Mouse (Mus musculus): ENCODE data around the gene Pak7. TPM values are rescaled to one million over a fixed set of nuclear protein-coding genes. Genes with fewer than 3 reads are reported as not detected.
A peak's percentile ranks its signal among the peaks of the same experiment; 100 is the strongest.
"Not testable (repeated sequence)": the region's sequence is repeated elsewhere in the genome, so short reads cannot be mapped to it uniquely, and the experiment has no call there.

The Pak7 gene
- polyA plus RNA-seq, 1 experiment from 2014 or later = 32.8 TPM

GRCm38 (mm10) chr2:136325646-136326045 lies 62.1 kb downstream of the Pak7 start:
- no peak overlapping the region for H3K9ac ChIP-seq (replicated peaks)
- ATAC-seq (replicated peaks) = no peak
- H3K27me3 ChIP-seq = no peaks in the 10 kb centered on the region
- H3K4me3 ChIP-seq = no peak overlapping the region
- H3K4me2 ChIP-seq (replicated peaks) = no peak overlapping the region
- 84% methylated on average over 4 of the region's 4 CpGs for WGBS
- no peaks in the 10 kb centered on the region for H3K9me3 ChIP-seq
- H3K36me3 ChIP-seq = no peaks in the 10 kb centered on the region
- no peak overlapping the region for H3K27ac ChIP-seq (replicated peaks)
- H3K4me1 ChIP-seq = no peaks in the 10 kb centered on the region

DNA sequence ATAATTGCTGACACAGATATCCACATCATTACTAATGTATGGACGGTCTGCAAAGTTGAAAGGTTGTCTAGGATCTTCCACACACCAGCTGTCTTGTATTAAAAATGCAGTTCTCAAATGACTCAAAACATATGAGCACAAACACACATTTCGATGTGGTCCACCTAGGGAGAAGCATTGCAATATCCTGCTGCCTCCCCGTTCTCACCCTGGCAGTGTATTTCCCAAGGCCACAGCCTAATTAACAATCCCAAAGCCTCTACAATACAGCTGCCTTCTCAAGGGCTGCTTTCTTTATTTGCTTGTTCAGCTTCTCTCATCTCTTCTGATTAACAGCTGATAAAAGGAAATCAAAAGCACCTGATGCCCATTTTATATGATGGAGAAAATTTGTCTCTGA lies 78.5 kb downstream of the Pak7 start:
- no peak overlapping the region; the same call in 1 of the 2 replicates for H3K27ac ChIP-seq (replicated peaks)
- WGBS = 59% methylated on average over 3 of the region's 3 CpGs

DNA sequence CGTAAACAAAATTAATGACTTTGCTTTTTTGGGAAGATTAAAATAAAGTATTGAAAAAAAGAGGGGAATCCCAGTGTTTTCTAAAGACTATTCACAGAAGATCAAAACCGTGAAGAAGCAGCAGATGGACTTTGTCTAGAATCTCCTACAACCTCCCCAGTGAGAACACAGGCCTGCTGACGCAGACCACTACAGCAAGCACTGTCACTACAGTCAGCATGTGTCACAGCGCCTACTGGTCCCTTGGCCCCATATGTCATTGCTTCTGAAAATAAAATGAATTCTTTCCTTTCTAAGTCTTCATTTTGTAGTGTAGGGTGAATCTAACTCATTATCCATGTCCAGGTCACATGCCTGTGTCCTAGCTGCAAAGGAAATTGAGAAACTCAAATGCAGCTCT lies 79.0 kb downstream of the Pak7 start:
- Histone ChIP-seq H3K4me1 (no peaks in the 10 kb centered on the region), H3K27ac (replicated peaks) (no peak overlapping the region), H3K4me2 (replicated peaks) (no peak overlapping the region), H3K36me3 (no peaks in the 10 kb centered on the region), H3K9ac (replicated peaks) (no peak overlapping the region), H3K9me3 (no peaks in the 10 kb centered on the region), H3K27me3 (no peaks in the 10 kb centered on the region), H3K4me3 (no peak overlapping the region)
- no peak for ATAC-seq (replicated peaks)
- 79% methylated on average over 4 of the region's 4 CpGs for WGBS

More for the DNA sequence above, 78.5 kb downstream of the Pak7 start:
- Histone ChIP-seq H3K4me1 (no peaks in the 10 kb centered on the region), H3K9me3 (no peaks in the 10 kb centered on the region), H3K4me3 (no peak overlapping the region), H3K27me3 (no peaks in the 10 kb centered on the region), H3K36me3 (no peaks in the 10 kb centered on the region), H3K4me2 (replicated peaks) (no peak overlapping the region), H3K9ac (replicated peaks) (no peak overlapping the region)
- ATAC-seq (replicated peaks) = no peak

DNA sequence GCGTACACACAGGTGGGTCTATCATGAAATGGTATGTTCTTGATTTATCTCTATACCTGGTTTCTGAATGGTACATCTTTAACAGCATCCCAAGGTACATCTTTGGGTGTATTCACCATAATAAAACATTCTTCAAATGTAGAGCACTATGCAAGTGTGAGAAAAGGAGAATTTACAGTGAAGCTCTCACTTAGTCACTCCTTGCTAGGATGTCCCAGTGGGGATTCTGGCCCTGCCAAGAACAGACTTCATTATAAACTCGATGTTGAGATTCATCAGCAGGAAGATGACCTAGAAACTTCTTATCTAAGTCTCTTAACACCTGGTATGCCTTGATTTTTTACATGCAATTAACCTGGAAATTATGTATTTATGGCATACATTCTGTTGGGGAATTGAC lies 85.6 kb downstream of the Pak7 start:
- no peaks in the 10 kb centered on the region for H3K9me3 ChIP-seq
- no peak overlapping the region for H3K4me2 ChIP-seq (replicated peaks)
- WGBS = 68% methylated on average over 2 of the region's 2 CpGs
- no peak overlapping the region for H3K27ac ChIP-seq (replicated peaks)
- H3K4me3 ChIP-seq = no peak overlapping the region
- no peaks in the 10 kb centered on the region for H3K27me3 ChIP-seq
- no peak overlapping the region for H3K9ac ChIP-seq (replicated peaks)
- peaks cover 4% of the 10 kb centered on the region; the same call in 1 of the 2 replicates for H3K4me1 ChIP-seq
- H3K36me3 ChIP-seq = no peaks in the 10 kb centered on the region
- ATAC-seq (replicated peaks) = no peak

DNA sequence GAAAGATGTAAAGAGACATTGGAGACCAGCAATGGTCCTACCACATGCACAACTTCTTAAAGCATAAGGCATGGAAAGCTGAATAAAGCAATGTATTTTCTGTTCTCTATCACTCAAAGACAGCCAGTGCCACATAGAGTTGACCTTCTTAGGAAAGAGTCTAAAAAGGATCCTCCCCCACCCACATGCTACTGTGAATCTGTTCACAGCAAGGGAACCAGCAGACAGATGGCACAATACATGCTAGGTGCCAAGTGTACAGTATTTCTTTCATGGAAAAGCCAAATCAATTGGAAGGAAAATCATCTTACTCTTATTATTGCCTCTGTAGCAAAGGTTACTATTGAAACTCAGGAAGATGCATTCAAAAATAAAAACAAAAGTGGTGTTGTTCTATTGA lies 86.4 kb downstream of the Pak7 start:
- H3K36me3 ChIP-seq = no peaks in the 10 kb centered on the region
- H3K4me2 ChIP-seq (replicated peaks) = no peak overlapping the region
- no peak overlapping the region for H3K4me3 ChIP-seq
- no peaks in the 10 kb centered on the region for H3K9me3 ChIP-seq
- 0 out of 2 replicates have a peak overlapping the region, but pooled peaks have one; percentile 34 for H3K27ac ChIP-seq (replicated peaks)
- H3K4me1 ChIP-seq = peaks cover 4% of the 10 kb centered on the region; the same call in 1 of the 2 replicates
- H3K9ac ChIP-seq (replicated peaks) = no peak overlapping the region
- peak; percentile 70; the same call in 1 of the 2 replicates for ATAC-seq (replicated peaks)
- no peaks in the 10 kb centered on the region for H3K27me3 ChIP-seq

DNA sequence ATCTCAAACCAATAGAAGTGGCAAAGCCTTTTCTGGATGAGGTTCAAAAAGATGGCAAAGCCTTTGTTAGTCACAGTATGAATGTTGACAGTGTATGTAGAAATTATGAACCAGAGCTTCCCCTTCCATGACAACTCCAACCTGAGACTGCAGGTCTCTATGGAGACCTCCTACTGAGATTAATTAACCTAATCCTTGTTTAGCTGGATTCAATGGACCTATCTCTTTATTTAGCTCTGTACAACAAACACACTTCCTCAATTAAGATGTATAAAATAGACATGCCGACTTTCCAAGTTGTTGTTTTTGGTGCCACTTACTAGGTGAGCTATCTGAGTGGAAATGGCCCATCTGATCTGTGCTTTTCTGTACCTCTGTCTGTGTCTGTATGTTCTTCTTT lies 90.4 kb downstream of the Pak7 start:
- H3K4me1 ChIP-seq = peaks cover 4% of the 10 kb centered on the region; the same call in 1 of the 2 replicates
- no peak overlapping the region for H3K4me2 ChIP-seq (replicated peaks)
- H3K4me3 ChIP-seq = no peak overlapping the region
- no peaks in the 10 kb centered on the region for H3K9me3 ChIP-seq
- H3K9ac ChIP-seq (replicated peaks) = no peak overlapping the region
- H3K36me3 ChIP-seq = no peaks in the 10 kb centered on the region
- ATAC-seq (replicated peaks) = no peak
- no peak overlapping the region for H3K27ac ChIP-seq (replicated peaks)
- 40% methylated on average over 1 of the region's 1 CpGs for WGBS
- no peaks in the 10 kb centered on the region for H3K27me3 ChIP-seq

DNA sequence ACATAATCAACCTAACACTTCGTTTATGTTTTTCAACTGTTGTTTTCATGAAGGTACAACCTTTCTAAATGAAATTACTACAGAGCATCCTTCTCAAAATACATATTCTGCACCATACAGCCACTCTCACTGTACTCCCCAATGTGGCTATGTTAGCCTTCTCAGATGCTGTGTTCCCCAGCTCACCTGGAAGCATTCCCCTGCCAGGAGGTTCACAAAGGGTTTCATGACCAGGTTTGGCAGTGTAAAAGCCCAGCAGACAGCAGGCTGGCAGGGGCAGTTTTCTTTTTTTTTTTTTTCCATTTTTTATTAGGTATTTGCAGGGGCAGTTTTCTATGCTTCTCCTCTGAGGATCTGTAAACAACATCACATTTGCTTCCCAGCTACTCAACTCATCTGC lies 105.7 kb downstream of the Pak7 start:
- no peak for ATAC-seq (replicated peaks)
- H3K9me3 ChIP-seq = no peaks in the 10 kb centered on the region
- no peak overlapping the region for H3K4me2 ChIP-seq (replicated peaks)
- H3K4me1 ChIP-seq = no peaks in the 10 kb centered on the region
- H3K27ac ChIP-seq (replicated peaks) = no peak overlapping the region
- H3K27me3 ChIP-seq = no peaks in the 10 kb centered on the region
- no peaks in the 10 kb centered on the region for H3K36me3 ChIP-seq
- no peak overlapping the region for H3K4me3 ChIP-seq
- WGBS = 83% methylated on average over 1 of the region's 1 CpGs
- H3K9ac ChIP-seq (replicated peaks) = no peak overlapping the region

- H3K4me2 ChIP-seq (replicated peaks); H3K27me3 ChIP-seq; H3K27ac ChIP-seq (replicated peaks); H3K4me3 ChIP-seq; H3K9me3 ChIP-seq; ATAC-seq (replicated peaks); H3K9ac ChIP-seq (replicated peaks); H3K4me1 ChIP-seq; H3K36me3 ChIP-seq: not testable (repeated sequence)
- 79% methylated on average over 4 of the region's 4 CpGs for WGBS
Observed at GRCm38 (mm10) chr2:136241960-136242359, 145.8 kb downstream of the Pak7 start.

GRCm38 (mm10) chr2:136231228-136231627 lies 156.5 kb downstream of the Pak7 start:
- no peak overlapping the region for H3K4me3 ChIP-seq
- no peak overlapping the region for H3K9ac ChIP-seq (replicated peaks)
- no peaks in the 10 kb centered on the region for H3K4me1 ChIP-seq
- H3K27ac ChIP-seq (replicated peaks) = no peak overlapping the region
- no peak for ATAC-seq (replicated peaks)
- H3K9me3 ChIP-seq = no peaks in the 10 kb centered on the region
- no peak overlapping the region for H3K4me2 ChIP-seq (replicated peaks)
- H3K36me3 ChIP-seq = no peaks in the 10 kb centered on the region
- H3K27me3 ChIP-seq = no peaks in the 10 kb centered on the region
- WGBS = 93% methylated on average over 8 of the region's 8 CpGs

DNA sequence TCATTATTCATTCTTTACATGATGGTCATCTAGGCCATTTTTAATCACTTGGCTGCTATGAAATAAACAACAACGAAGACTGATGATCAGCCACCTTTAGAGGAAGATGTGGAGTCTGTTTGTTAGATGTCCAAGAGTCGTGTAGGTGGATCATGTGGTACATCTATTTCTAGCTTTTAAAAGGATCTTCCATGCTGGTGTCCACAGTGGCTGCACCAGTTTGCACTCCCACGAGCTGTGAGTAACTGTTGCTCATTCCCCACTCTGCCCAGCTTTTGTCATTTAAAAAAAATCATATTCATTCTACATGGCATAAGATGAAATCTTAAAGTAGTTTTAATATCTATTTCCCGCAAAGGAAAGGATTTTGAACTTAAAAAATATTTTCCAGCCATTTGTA lies 183.7 kb downstream of the Pak7 start:
- no peak for ATAC-seq (replicated peaks)
- Histone ChIP-seq H3K27me3 (no peaks in the 10 kb centered on the region), H3K9me3 (no peaks in the 10 kb centered on the region), H3K4me1 (no peaks in the 10 kb centered on the region), H3K4me2 (replicated peaks) (no peak overlapping the region), H3K9ac (replicated peaks) (no peak overlapping the region), H3K36me3 (no peaks in the 10 kb centered on the region), H3K27ac (replicated peaks) (no peak overlapping the region), H3K4me3 (no peak overlapping the region)
- 82% methylated on average over 4 of the region's 4 CpGs for WGBS

DNA sequence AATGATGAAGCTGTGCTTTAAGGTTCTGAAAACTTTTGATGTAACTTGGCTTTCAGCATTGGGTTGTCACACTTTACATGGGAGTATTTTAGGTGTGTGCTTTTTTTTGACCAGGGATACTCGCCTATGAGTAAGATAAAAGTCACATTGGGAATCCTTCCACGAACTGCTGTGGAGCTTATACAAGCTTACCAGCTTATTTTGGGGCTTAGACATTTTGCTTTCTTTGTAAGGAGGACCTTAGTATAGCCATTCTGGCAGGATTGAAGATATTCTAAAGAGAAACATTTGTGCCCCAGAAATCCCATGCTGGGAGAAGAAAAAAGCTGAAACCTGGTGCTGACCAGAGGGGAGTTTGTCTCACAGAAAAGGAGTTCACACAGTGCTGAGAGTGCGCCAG lies 212.7 kb downstream of the Pak7 start:
- H3K36me3 ChIP-seq = no peaks in the 10 kb centered on the region; the same call in 1 of the 2 replicates
- H3K9me3 ChIP-seq = no peaks in the 10 kb centered on the region
- H3K27ac ChIP-seq (replicated peaks) = no peak overlapping the region
- H3K9ac ChIP-seq (replicated peaks) = no peak overlapping the region
- H3K4me2 ChIP-seq (replicated peaks) = no peak overlapping the region
- no peak overlapping the region for H3K4me3 ChIP-seq
- H3K4me1 ChIP-seq = no peaks in the 10 kb centered on the region
- 74% methylated on average over 3 of the region's 3 CpGs for WGBS
- H3K27me3 ChIP-seq = no peaks in the 10 kb centered on the region
- ATAC-seq (replicated peaks) = no peak

DNA sequence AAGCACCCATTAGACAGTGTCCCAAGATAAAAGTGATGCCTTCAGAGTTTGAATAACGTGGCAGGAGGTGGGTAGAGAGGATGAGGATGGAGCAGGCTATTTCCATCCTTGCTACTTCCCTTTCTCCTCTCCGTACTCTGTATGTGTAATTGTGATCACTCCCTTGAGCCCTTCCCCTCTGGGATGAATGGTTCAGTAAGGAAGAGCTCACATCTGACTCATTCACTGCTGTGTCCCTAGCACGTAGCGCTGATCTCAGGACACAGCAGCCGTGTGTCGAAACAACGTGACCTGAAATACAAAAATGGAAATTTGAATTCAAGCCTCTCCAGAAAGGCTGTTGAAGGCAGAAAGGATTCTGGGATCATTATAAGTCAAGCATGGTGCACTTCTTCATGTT lies 237.0 kb downstream of the Pak7 start:
- Histone ChIP-seq H3K36me3 (no peaks in the 10 kb centered on the region), H3K9ac (replicated peaks) (no peak overlapping the region), H3K4me3 (no peak overlapping the region), H3K9me3 (no peaks in the 10 kb centered on the region), H3K27ac (replicated peaks) (no peak overlapping the region), H3K4me2 (replicated peaks) (no peak overlapping the region), H3K4me1 (no peaks in the 10 kb centered on the region), H3K27me3 (no peaks in the 10 kb centered on the region)
- no peak for ATAC-seq (replicated peaks)
- WGBS = 86% methylated on average over 7 of the region's 7 CpGs

GRCm38 (mm10) chr2:136149530-136149929 lies 238.2 kb downstream of the Pak7 start:
- no peak overlapping the region for H3K4me3 ChIP-seq
- H3K9me3 ChIP-seq = no peaks in the 10 kb centered on the region
- H3K4me1 ChIP-seq = no peaks in the 10 kb centered on the region
- H3K27ac ChIP-seq (replicated peaks) = no peak overlapping the region
- no peaks in the 10 kb centered on the region for H3K36me3 ChIP-seq
- no peak overlapping the region for H3K4me2 ChIP-seq (replicated peaks)
- WGBS = 40% methylated on average over 4 of the region's 4 CpGs
- H3K9ac ChIP-seq (replicated peaks) = no peak overlapping the region
- no peaks in the 10 kb centered on the region for H3K27me3 ChIP-seq
- peak; percentile 68 for ATAC-seq (replicated peaks)
